Mouse (Mus musculus) heart, adult 8-10 months (tissue): Measurements from ENCODE around the gene Srxn1. TPM values are rescaled to one million over a fixed set of nuclear protein-coding genes. Genes with fewer than 3 reads are reported as not detected.
"Not testable (repeated sequence)": the region's sequence is repeated elsewhere in the genome, so short reads cannot be mapped to it uniquely, and the experiment has no call there.

Source experiments
- DNase-seq: peaks from one replicate; pipeline ENCODE4 v3.0.0; 2022; ENCODE audit warnings: low spot score
- total RNA-seq, 4 experiments: library from RNA; stranded (reverse); gene quantifications; 2 replicates each; pipeline ENCODE4 v1.2.4; 2022

Srxn1 gene
- 10 to 100 TPM; 19.5 to 33.1 (median 28.9) TPM for total RNA-seq

- DNase-seq = peak; percentile 87
These were observed at the start of gene Srxn1 for GRCm38 (mm10) chr2:152105318-152106224. Gene Srxn1 (plus strand): TSS chr2:152105516.

- peak; percentile 9 for DNase-seq
These were observed 48.7 kb upstream of the Srxn1 start for GRCm38 (mm10) chr2:152056368-152057251.

- DNase-seq = no peak
These were observed 48.1 kb upstream of the Srxn1 start for GRCm38 (mm10) chr2:152057252-152057563.

GRCm38 (mm10) chr2:152062817-152063216 is 42.5 kb upstream of the Srxn1 start:
- DNase-seq = not testable (repeated sequence)

- DNase-seq = no peak
These were observed 36.5 kb upstream of the Srxn1 start for GRCm38 (mm10) chr2:152068660-152069433.

GRCm38 (mm10) chr2:152069434-152069786 is 35.9 kb upstream of the Srxn1 start:
- DNase-seq = no peak

- no peak for DNase-seq
These were observed 35.4 kb upstream of the Srxn1 start for GRCm38 (mm10) chr2:152069941-152070340.

- no peak for DNase-seq
These were observed 30.8 kb upstream of the Srxn1 start for GRCm38 (mm10) chr2:152074521-152074920.

GRCm38 (mm10) chr2:152075294-152075889 is 29.9 kb upstream of the Srxn1 start:
- no peak for DNase-seq

GRCm38 (mm10) chr2:152077337-152077736 is 28.0 kb upstream of the Srxn1 start:
- no peak for DNase-seq

- peak; percentile 33 for DNase-seq
These were observed 24.4 kb upstream of the Srxn1 start, which contains the start of gene Scrt2 for GRCm38 (mm10) chr2:152080685-152081541. Gene Scrt2 (plus strand): TSS chr2:152081529.

GRCm38 (mm10) chr2:152081641-152082448 is 23.5 kb upstream of the Srxn1 start:
- peak; percentile 58 for DNase-seq

GRCm38 (mm10) chr2:152082456-152083285 is 22.6 kb upstream of the Srxn1 start:
- DNase-seq = no peak

GRCm38 (mm10) chr2:152083411-152083810 is 21.9 kb upstream of the Srxn1 start:
- DNase-seq = no peak

GRCm38 (mm10) chr2:152084298-152084697 is 21.0 kb upstream of the Srxn1 start:
- DNase-seq = no peak

GRCm38 (mm10) chr2:152085414-152085813 is 19.9 kb upstream of the Srxn1 start:
- no peak for DNase-seq

GRCm38 (mm10) chr2:152086451-152086850 is 18.9 kb upstream of the Srxn1 start:
- DNase-seq = no peak

- peak; percentile 42 for DNase-seq
These were observed 18.2 kb upstream of the Srxn1 start for GRCm38 (mm10) chr2:152087111-152087510.

- peak; percentile 39 for DNase-seq
These were observed 16.2 kb upstream of the Srxn1 start for GRCm38 (mm10) chr2:152089078-152089477.
